In genomic region chr2:104034832-104035472, GRCm38 (mm10) we compare ENCODE assay signal across 8 mouse cellular contexts. TPM values are rescaled to one million over a fixed set of nuclear protein-coding genes. Genes with fewer than 3 reads are reported as not detected.
A peak's percentile ranks its signal among the peaks of the same experiment; 100 is the strongest.
DNase-seq lines count a peak whose midpoint lies in the region; ATAC-seq and TF ChIP-seq lines count a peak whose summit lies in the region.

No protein-coding gene starts in this region.

- peak; percentile 98 for TF ChIP-seq CTCF in stomach, postnatal 0 days (IDR thresholded peaks at IDR 0.05; ENCODE audit: low read depth)

- no peak overlapping the region for H3K9ac ChIP-seq in limb, embryonic 11.5 days (ENCODE audit: low read length)
- no peak overlapping the region for H3K9ac ChIP-seq in stomach, postnatal 0 days (ENCODE audit: low read length)

- ATAC-seq in limb, embryonic 11.5 days (ENCODE audit: insufficient number of reproducible peaks, low FRiP score, low TSS enrichment, low read depth), result no peak
- peak; percentile 63; the same call in 1 of the 2 replicates for ATAC-seq in stomach, postnatal 0 days (ENCODE audit: low FRiP score, low TSS enrichment)

- H3K4me2 ChIP-seq in limb, embryonic 11.5 days (ENCODE audit: low read depth, severe bottlenecking), result no peak overlapping the region
- H3K4me2 ChIP-seq in stomach, postnatal 0 days (replicated peaks; ENCODE audit: low read depth), result no peak overlapping the region

- no peak for TF ChIP-seq EP300 in stomach, postnatal 0 days (optimal IDR thresholded peaks at IDR 0.05)

- peaks cover 8% of the 10 kb centered on the region; the same call in 1 of the 2 replicates for H3K36me3 ChIP-seq in limb, embryonic 11.5 days (ENCODE audit: control insufficient read depth, insufficient read depth, low read length)
- H3K36me3 ChIP-seq in stomach, postnatal 0 days (ENCODE audit: control insufficient read depth, insufficient read depth, low read length), result no peaks in the 10 kb centered on the region; the same call in 1 of the 2 replicates

- no peaks in the 10 kb centered on the region for H3K4me1 ChIP-seq in limb, embryonic 11.5 days (ENCODE audit: control insufficient read depth, insufficient read depth, low read length)
- no peaks in the 10 kb centered on the region for H3K4me1 ChIP-seq in stomach, postnatal 0 days (replicated peaks; ENCODE audit: control insufficient read depth, insufficient read depth)

- no peaks in the 10 kb centered on the region for H3K9me3 ChIP-seq in limb, embryonic 11.5 days (ENCODE audit: control insufficient read depth, low read length)
- no peaks in the 10 kb centered on the region for H3K9me3 ChIP-seq in stomach, postnatal 0 days (ENCODE audit: control insufficient read depth, low read length)

- WGBS in limb, embryonic 11.5 days, result 38% methylated on average over 3 of the region's 3 CpGs
- 32% methylated on average over 3 of the region's 3 CpGs for WGBS in stomach, postnatal 0 days

- no peaks in the 10 kb centered on the region for H3K27me3 ChIP-seq in limb, embryonic 11.5 days (ENCODE audit: control insufficient read depth, insufficient read depth, low read length)
- no peaks in the 10 kb centered on the region for H3K27me3 ChIP-seq in stomach, postnatal 0 days (ENCODE audit: control insufficient read depth, insufficient read depth, low read length)

- no peak overlapping the region for H3K27ac ChIP-seq in limb, embryonic 11.5 days (replicated peaks; ENCODE audit: low read depth, low read length)
- H3K27ac ChIP-seq in stomach, postnatal 0 days (replicated peaks), result no peak overlapping the region

- peak; percentile 41 to 43 for DNase-seq in B cell, adult 2 months
- DNase-seq in R1 (ENCODE audit: low read depth, low spot score), result peak; percentile 75
- peak; percentile 77 to 78 for DNase-seq in cerebellum, postnatal 14 days
- DNase-seq in frontal cortex, postnatal 25 days (ENCODE audit: low spot score in 2 of 2), result peak; percentile 41 to 47
- peak; percentile 50 to 66 for DNase-seq in kidney, adult 8-10 months
- peak; percentile 75 for DNase-seq in limb, embryonic 11.5 days (ENCODE audit: low spot score)
- peak; percentile 50 for DNase-seq in naive thymus-derived CD4-positive, alpha-beta T cell, adult 2 months (ENCODE audit: low read depth)
- peak; percentile 59 for DNase-seq in stomach, postnatal 0 days (ENCODE audit: low spot score)

- no peak overlapping the region for H3K4me3 ChIP-seq in limb, embryonic 11.5 days (ENCODE audit: low read depth, low read length)
- no peak overlapping the region for H3K4me3 ChIP-seq in stomach, postnatal 0 days (ENCODE audit: low read depth, low read length)

RNA-seq across cellular contexts. Expression of gene 4931422A03Rik, which starts 6.8 kb away (rescaled TPM):
- polyA plus RNA-seq in limb, embryonic 11.5 days (2014; fragmentation: Nextera tagmentation; extraction: Ambion mirVana), result 1.5 and 1.8 TPM in 2 replicates
- polyA plus RNA-seq in stomach, postnatal 0 days (2015; fragmentation: Nextera tagmentation; extraction: Ambion mirVana), result 0.80 and 1.0 TPM in 2 replicates

RNA-seq across cellular contexts. Expression of gene Fbxo3, which starts 7.4 kb away (rescaled TPM):
- polyA plus RNA-seq in limb, embryonic 11.5 days (2014; fragmentation: Nextera tagmentation; extraction: Ambion mirVana), result 53.0 and 54.6 TPM in 2 replicates
- polyA plus RNA-seq in stomach, postnatal 0 days (2015; fragmentation: Nextera tagmentation; extraction: Ambion mirVana), result 38.4 and 39.4 TPM in 2 replicates

RNA-seq across cellular contexts. Expression of gene Gm10912, which starts 30.7 kb away (rescaled TPM):
- not detected in 2 replicates for polyA plus RNA-seq in limb, embryonic 11.5 days (2014; fragmentation: Nextera tagmentation; extraction: Ambion mirVana)
- not detected in 2 replicates for polyA plus RNA-seq in stomach, postnatal 0 days (2015; fragmentation: Nextera tagmentation; extraction: Ambion mirVana)

RNA-seq across cellular contexts. Expression of gene Gm10799, which starts 33.4 kb away (rescaled TPM):
- not detected in 2 replicates for polyA plus RNA-seq in limb, embryonic 11.5 days (2014; fragmentation: Nextera tagmentation; extraction: Ambion mirVana)
- not detected in 2 replicates for polyA plus RNA-seq in stomach, postnatal 0 days (2015; fragmentation: Nextera tagmentation; extraction: Ambion mirVana)

RNA-seq across cellular contexts. Expression of gene Cd59b, which starts 34.7 kb away (rescaled TPM):
- 4.9 and 5.7 TPM in 2 replicates for polyA plus RNA-seq in limb, embryonic 11.5 days (2014; fragmentation: Nextera tagmentation; extraction: Ambion mirVana)
- 5.5 and 6.4 TPM in 2 replicates for polyA plus RNA-seq in stomach, postnatal 0 days (2015; fragmentation: Nextera tagmentation; extraction: Ambion mirVana)
